Mouse (Mus musculus) forebrain, postnatal 0 days (tissue): ENCODE measurements around the gene Trcg1. TPM values are rescaled to one million over a fixed set of nuclear protein-coding genes. Genes with fewer than 3 reads are reported as not detected.

Experiments used
- ATAC-seq: fragments of 200-750 bp; cut with Nextera tagmentation; 2 replicates; pipeline ENCODE4 v1.8.0; 2017; ENCODE audit warnings: mild to moderate bottlenecking, moderate library complexity
- DNase-seq: peaks from one replicate; pipeline ENCODE4 v3.0.0-alpha.2; 2015
- H3K27ac ChIP-seq: fragments of 300-500 bp; sonication (generic); 2 replicates; pipeline ENCODE4 v1.5.1; 2014; ENCODE audit warnings: low read depth, mild to moderate bottlenecking, antibody characterized with exemption, low read length, moderate library complexity, mixed read lengths
- H3K27me3 ChIP-seq: fragments of 300-500 bp; sonication (generic); 2 replicates; pipeline ENCODE4 v1.6.1; 2014; ENCODE audit warnings: mild to moderate bottlenecking, low read length, mixed read lengths; ENCODE audit not compliant: insufficient read depth
- H3K36me3 ChIP-seq: fragments of 300-500 bp; sonication (generic); 2 replicates; pipeline ENCODE4 v1.6.1; 2014; ENCODE audit warnings: mild to moderate bottlenecking, moderate library complexity; ENCODE audit not compliant: insufficient read depth
- H3K4me1 ChIP-seq: fragments of 300-500 bp; sonication (generic); 2 replicates; pipeline ENCODE4 v1.6.1; 2014; ENCODE audit warnings: antibody characterized with exemption; ENCODE audit not compliant: insufficient read depth
- H3K4me2 ChIP-seq: fragments of 300-500 bp; sonication (generic); 2 replicates; pipeline ENCODE4 v1.6.1; 2014; ENCODE audit warnings: low read depth, mild to moderate bottlenecking, moderate library complexity
- H3K4me3 ChIP-seq: fragments of 300-500 bp; sonication (generic); 2 replicates; pipeline ENCODE4 v1.5.1; 2014; ENCODE audit warnings: low read depth, low read length, mixed read lengths
- H3K9ac ChIP-seq: fragments of 300-500 bp; sonication (generic); 2 replicates; pipeline ENCODE4 v1.6.1; 2014; ENCODE audit warnings: mild to moderate bottlenecking
- H3K9me3 ChIP-seq: fragments of 300-500 bp; sonication (generic); 2 replicates; pipeline ENCODE4 v1.6.1; 2016; ENCODE audit warnings: low read length
- CTCF ChIP-seq: sonication (generic); IDR thresholded peaks from 2 replicates; pipeline ENCODE4 v1.5.1; 2016; ENCODE audit warnings: antibody characterized with exemption, control low read depth, low read depth
- WGBS: fragments of 180-500 bp; shearing (Covaris S2); extraction: QIAGEN DNeasy Blood & Tissue Kit; methylation state at CpG from one replicate; pipeline ENCODE4 v1.1.7; 2014; 5-methylcytosine and 5-hydroxymethylcytosine counted together
- polyA plus RNA-seq: library from polyadenylated mRNA; unstranded; fragments of >200 nt; fragmentation: Nextera tagmentation; extraction: Ambion mirVana; gene quantifications from 2 replicates; pipeline ENCODE4 v1.2.1, GENCODE M21; 2015
- total RNA-seq: library from RNA; depleted of rRNA; stranded (reverse); fragments of >200 nt; gene quantifications from 2 replicates; pipeline ENCODE4 v1.2.3, GENCODE M21; 2014

Trcg1 gene
- total and polyA plus RNA-seq, 2 experiments from 2014 or later, result not detected

GRCm38 (mm10) chr9:57269384-57269783, 33.0 kb downstream of the Trcg1 start:
- 33% methylated on average over 1 of the region's 1 CpGs for WGBS
- Histone ChIP-seq H3K9ac (no peak overlapping the region), H3K4me1 (no peaks in the 10 kb centered on the region), H3K27me3 (no peaks in the 10 kb centered on the region), H3K27ac (no peak overlapping the region), H3K36me3 (no peaks in the 10 kb centered on the region), H3K4me2 (no peak overlapping the region), H3K9me3 (no peaks in the 10 kb centered on the region), H3K4me3 (no peak overlapping the region)
- no peak for DNase-seq
- ATAC-seq, result no peak
- TF ChIP-seq CTCF, result no peak

GRCm38 (mm10) chr9:57270399-57270798, 34.0 kb downstream of the Trcg1 start:
- DNase-seq, result peak; percentile 16
- Histone ChIP-seq H3K36me3 (no peaks in the 10 kb centered on the region), H3K27ac (no peak overlapping the region), H3K9me3 (no peaks in the 10 kb centered on the region), H3K4me1 (no peaks in the 10 kb centered on the region), H3K9ac (no peak overlapping the region), H3K27me3 (no peaks in the 10 kb centered on the region), H3K4me3 (no peak overlapping the region), H3K4me2 (no peak overlapping the region)
- TF ChIP-seq CTCF, result no peak
- ATAC-seq, result peak; percentile 34
- WGBS, result 28% methylated on average over 8 of the region's 8 CpGs

GRCm38 (mm10) chr9:57271081-57271480, 34.7 kb downstream of the Trcg1 start:
- H3K4me1 ChIP-seq, result no peaks in the 10 kb centered on the region
- 53% methylated on average over 1 of the region's 1 CpGs for WGBS
- TF ChIP-seq CTCF, result no peak
- no peaks in the 10 kb centered on the region for H3K9me3 ChIP-seq
- no peak overlapping the region for H3K27ac ChIP-seq
- DNase-seq (peak; percentile 20), ATAC-seq (peak; percentile 50; the same call in 1 of the 2 replicates)
- no peak overlapping the region for H3K4me2 ChIP-seq
- no peaks in the 10 kb centered on the region for H3K27me3 ChIP-seq
- no peak overlapping the region for H3K4me3 ChIP-seq
- no peaks in the 10 kb centered on the region for H3K36me3 ChIP-seq
- no peak overlapping the region for H3K9ac ChIP-seq

GRCm38 (mm10) chr9:57271837-57272562, 35.6 kb downstream of the Trcg1 start:
- no peak for ATAC-seq
- TF ChIP-seq CTCF, result no peak
- Histone ChIP-seq H3K9me3 (no peaks in the 10 kb centered on the region), H3K4me3 (no peak overlapping the region), H3K27me3 (no peaks in the 10 kb centered on the region), H3K27ac (no peak overlapping the region), H3K4me2 (no peak overlapping the region), H3K36me3 (no peaks in the 10 kb centered on the region), H3K9ac (no peak overlapping the region), H3K4me1 (no peaks in the 10 kb centered on the region)
- WGBS, result 59% methylated on average over 9 of the region's 9 CpGs
- DNase-seq, result no peak

- TF ChIP-seq CTCF, result no peak
- no peaks in the 10 kb centered on the region for H3K4me1 ChIP-seq
- no peak overlapping the region for H3K4me2 ChIP-seq
- 70% methylated on average over 8 of the region's 8 CpGs for WGBS
- no peaks in the 10 kb centered on the region for H3K9me3 ChIP-seq
- no peak overlapping the region for H3K9ac ChIP-seq
- ATAC-seq (no peak), DNase-seq (no peak)
- no peak overlapping the region for H3K4me3 ChIP-seq
- H3K36me3 ChIP-seq, result no peaks in the 10 kb centered on the region
- H3K27ac ChIP-seq, result no peak overlapping the region
- no peaks in the 10 kb centered on the region for H3K27me3 ChIP-seq
Observed at GRCm38 (mm10) chr9:57272902-57273804, 36.8 kb downstream of the Trcg1 start.

GRCm38 (mm10) chr9:57273805-57274494, 37.6 kb downstream of the Trcg1 start:
- H3K27ac ChIP-seq, result no peak overlapping the region
- no peaks in the 10 kb centered on the region for H3K9me3 ChIP-seq
- DNase-seq (no peak), ATAC-seq (no peak)
- H3K4me3 ChIP-seq, result no peak overlapping the region
- WGBS, result 40% methylated on average over 6 of the region's 6 CpGs
- H3K9ac ChIP-seq, result no peak overlapping the region
- H3K36me3 ChIP-seq, result no peaks in the 10 kb centered on the region
- no peaks in the 10 kb centered on the region for H3K27me3 ChIP-seq
- no peak for TF ChIP-seq CTCF
- H3K4me2 ChIP-seq, result no peak overlapping the region
- H3K4me1 ChIP-seq, result no peaks in the 10 kb centered on the region

GRCm38 (mm10) chr9:57276311-57276710, 40.0 kb downstream of the Trcg1 start:
- ATAC-seq (no peak), DNase-seq (peak; percentile 15)

More at GRCm38 (mm10) chr9:57276311-57276710, 40.0 kb downstream of the Trcg1 start:
- Histone ChIP-seq H3K27me3 (no peaks in the 10 kb centered on the region), H3K9me3 (no peaks in the 10 kb centered on the region), H3K27ac (no peak overlapping the region), H3K9ac (no peak overlapping the region), H3K4me3 (no peak overlapping the region), H3K4me2 (no peak overlapping the region), H3K36me3 (no peaks in the 10 kb centered on the region), H3K4me1 (no peaks in the 10 kb centered on the region; the same call in 1 of the 2 replicates)
- no peak for TF ChIP-seq CTCF
